Comparison of ENCODE assay signal across 16 mouse cellular contexts in genomic region chr10:25260724-25261123, GRCm38 (mm10).
"Had no signal": no experiment of that assay in that cellular context is flagged by ENCODE, and none has a peak within 500 bp of the region (broad histone marks: within the 10 kb centered on the region; RNA-seq: fewer than 3 reads in every experiment).

No protein-coding gene starts in this region.

- H3K4me2 ChIP-seq: liver, embryonic 13.5 days; midbrain, embryonic 12.5 days; midbrain, embryonic 15.5 days had no signal

- H3K27me3 ChIP-seq: liver, embryonic 13.5 days; midbrain, embryonic 12.5 days; midbrain, embryonic 15.5 days had no signal

- H3K4me1 ChIP-seq: midbrain, embryonic 12.5 days; midbrain, embryonic 15.5 days had no signal

- H3K27ac ChIP-seq: kidney, postnatal 0 days; liver, embryonic 13.5 days; midbrain, embryonic 12.5 days; midbrain, embryonic 15.5 days; stomach, postnatal 0 days had no signal

- ATAC-seq: intestine, postnatal 0 days; midbrain, embryonic 15.5 days had no signal

- H3K36me3 ChIP-seq: midbrain, embryonic 12.5 days; midbrain, embryonic 15.5 days had no signal

- H3K9ac ChIP-seq: liver, embryonic 13.5 days; midbrain, embryonic 12.5 days; midbrain, embryonic 15.5 days had no signal

- H3K4me3 ChIP-seq: liver, embryonic 13.5 days; midbrain, embryonic 12.5 days; midbrain, embryonic 15.5 days had no signal

- DNase-seq: kidney, adult 2 months; kidney, postnatal 25 days; liver, embryonic 13.5 days; lung, adult 2 months; lung, postnatal 4 days; right cerebral cortex, adult 18-20 months; right cerebral cortex, postnatal 14 days; right cerebral cortex, postnatal 4 days; thymus, adult 2 months; thymus, postnatal 14 days; thymus, postnatal 4 days had no signal

- H3K9me3 ChIP-seq: liver, embryonic 13.5 days; midbrain, embryonic 12.5 days; midbrain, embryonic 15.5 days had no signal
